Mouse (Mus musculus) fibroblast of lung, adult 2 months (primary cell): ENCODE results near the gene Eps8l2.
"Not testable (repeated sequence)": the region's sequence is repeated elsewhere in the genome, so short reads cannot be mapped to it uniquely, and the experiment has no call there.

Source experiments
- DNase-seq: peaks from one replicate; pipeline ENCODE4 v3.0.0-alpha.2; 2011; ENCODE audit warnings: low read depth

The Eps8l2 gene

DNA sequence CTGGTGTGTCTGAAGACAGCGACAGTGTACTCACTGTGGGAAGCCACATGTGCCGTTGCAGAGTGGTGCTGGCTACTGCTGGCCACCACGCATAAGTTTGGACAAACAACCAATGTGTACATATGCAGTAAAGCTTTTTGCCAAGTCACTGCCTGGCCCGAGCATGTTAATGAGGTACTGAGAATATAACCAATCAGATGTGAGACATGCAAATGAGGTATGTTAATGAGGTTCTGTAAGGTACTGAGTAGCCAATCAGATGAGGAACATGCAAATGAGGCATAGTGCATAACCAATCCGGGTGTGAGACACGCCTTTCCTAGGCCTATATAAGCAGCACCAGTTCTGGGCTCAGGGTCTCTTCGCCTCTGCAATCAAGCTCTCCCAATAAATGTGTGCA lies 69.0 kb downstream of the Eps8l2 start:
- not testable (repeated sequence) for DNase-seq

DNA sequence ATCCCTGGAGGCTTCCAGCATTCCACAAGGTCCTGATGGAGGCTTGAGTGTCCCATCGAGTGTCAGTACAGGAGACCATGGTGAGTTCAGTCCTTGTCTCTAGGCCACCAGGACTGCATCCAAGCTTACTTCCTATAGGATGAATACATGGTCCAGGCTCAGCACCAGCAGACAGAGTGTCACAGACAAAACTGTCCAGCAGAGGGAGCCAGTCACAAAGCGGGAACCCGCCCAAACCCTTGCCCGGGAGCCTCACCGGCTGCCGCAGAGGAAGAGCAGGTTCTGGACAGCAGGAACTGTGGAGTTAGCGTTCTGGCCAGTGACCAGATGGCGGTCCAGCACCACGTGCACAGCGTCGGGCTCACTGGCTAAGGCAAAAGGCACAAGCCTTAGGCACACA lies 70.2 kb downstream of the Eps8l2 start:
- DNase-seq, result peak; percentile 36

DNA sequence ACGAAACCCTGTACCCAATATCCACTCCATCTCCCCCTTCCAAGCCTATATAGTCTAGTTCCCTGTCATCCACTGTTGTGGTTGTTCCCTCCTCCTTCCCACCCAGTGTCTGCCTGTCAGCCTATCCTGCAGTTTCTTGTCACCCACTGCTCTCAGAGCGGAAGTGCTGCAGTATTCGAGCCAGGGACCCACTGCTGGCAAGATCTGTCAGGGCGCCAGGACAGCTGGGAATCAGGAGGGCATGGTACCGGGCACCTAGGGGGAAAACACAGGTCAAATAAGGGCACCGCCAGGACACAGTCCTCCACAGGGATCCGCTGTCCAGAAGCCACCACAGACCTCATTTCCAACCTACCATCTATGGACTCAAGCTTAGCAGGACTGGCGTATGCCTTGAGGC lies 72.0 kb downstream of the Eps8l2 start:
- DNase-seq, result no peak

DNA sequence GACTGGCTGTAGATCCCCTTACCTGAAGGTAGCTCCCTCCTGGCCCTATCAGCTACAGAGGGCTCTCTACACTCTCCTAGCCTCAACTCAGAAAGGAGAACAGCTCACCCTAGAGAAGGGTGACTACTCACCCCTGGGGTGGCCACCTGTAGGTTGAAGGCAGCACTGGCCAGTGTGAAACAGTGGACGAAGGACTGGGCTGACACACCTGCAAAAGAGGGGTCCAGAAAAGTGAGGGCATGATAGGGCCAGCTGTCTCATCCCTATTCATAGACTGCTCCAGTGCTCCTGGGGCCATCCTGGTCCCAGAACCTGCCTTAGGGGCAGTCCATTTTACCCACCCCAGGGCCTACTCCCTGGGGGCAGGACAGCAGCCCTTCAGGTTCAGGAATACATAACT lies 73.0 kb downstream of the Eps8l2 start:
- no peak for DNase-seq
